Mouse (Mus musculus): Measurements from ENCODE around the gene Ndufa7.
"Not testable (repeated sequence)": the region's sequence is repeated elsewhere in the genome, so short reads cannot be mapped to it uniquely, and the experiment has no call there.

Gene Ndufa7

GRCm38 (mm10) chr17:33810334-33811141 lies 13.8 kb upstream of the Ndufa7 start, which contains the start of gene Kank3:
TSS of gene Kank3 (plus strand) at chr17:33810519.
- intact Hi-C loops (cut with DNase I): no loop called here

GRCm38 (mm10) chr17:33811142-33811516 lies 13.2 kb upstream of the Ndufa7 start:
- intact Hi-C loops (cut with DNase I): no loop called here

- intact Hi-C loops (cut with DNase I): no loop called here
Observed at GRCm38 (mm10) chr17:33812475-33812874, 11.9 kb upstream of the Ndufa7 start.

- intact Hi-C loops (cut with DNase I): no loop called here
Observed at GRCm38 (mm10) chr17:33812990-33813389, 11.4 kb upstream of the Ndufa7 start.

- intact Hi-C loops (cut with DNase I): no loop called here
Observed at GRCm38 (mm10) chr17:33815399-33815798, 9.0 kb upstream of the Ndufa7 start.

GRCm38 (mm10) chr17:33816612-33817011 lies 7.8 kb upstream of the Ndufa7 start:
- intact Hi-C loops (cut with DNase I): no loop called here

- intact Hi-C loops (cut with DNase I): no loop called here
Observed at GRCm38 (mm10) chr17:33817184-33817968, 7.0 kb upstream of the Ndufa7 start.

- intact Hi-C loops (cut with DNase I): no loop called here
Observed at GRCm38 (mm10) chr17:33817969-33818643, 6.3 kb upstream of the Ndufa7 start.

- intact Hi-C loops (cut with DNase I): no loop called here
Observed at GRCm38 (mm10) chr17:33822436-33822959, 1.9 kb upstream of the Ndufa7 start.

- intact Hi-C loops (cut with DNase I): not testable (repeated sequence)
Observed at GRCm38 (mm10) chr17:33823171-33823570, 1.2 kb upstream of the Ndufa7 start.

- intact Hi-C loops (cut with DNase I): not testable (repeated sequence)
Observed at GRCm38 (mm10) chr17:33824997-33825330, 592 bp downstream of the Ndufa7 start.

GRCm38 (mm10) chr17:33825462-33825861 lies 1.1 kb downstream of the Ndufa7 start:
- intact Hi-C loops (cut with DNase I): no loop called here

- intact Hi-C loops (cut with DNase I): no loop called here
Observed at GRCm38 (mm10) chr17:33826850-33827249, 2.5 kb downstream of the Ndufa7 start.

GRCm38 (mm10) chr17:33828892-33829291 lies 4.5 kb downstream of the Ndufa7 start:
- intact Hi-C loops (cut with DNase I): no loop called here

- intact Hi-C loops (cut with DNase I): no loop called here
Observed at GRCm38 (mm10) chr17:33829561-33829960, 5.2 kb downstream of the Ndufa7 start.

- intact Hi-C loops (cut with DNase I): no loop called here
Observed at GRCm38 (mm10) chr17:33842966-33843795, 18.8 kb downstream of the Ndufa7 start, which contains the start of gene Cd320. TSS of gene Cd320 (plus strand) at chr17:33843091.

GRCm38 (mm10) chr17:33844196-33844595 lies 19.8 kb downstream of the Ndufa7 start:
- intact Hi-C loops (cut with DNase I): no loop called here

GRCm38 (mm10) chr17:33848139-33848538 lies 23.8 kb downstream of the Ndufa7 start:
- intact Hi-C loops (cut with DNase I): no loop called here

GRCm38 (mm10) chr17:33851331-33851730 lies 27.0 kb downstream of the Ndufa7 start:
- intact Hi-C loops (cut with DNase I): no loop called here

- intact Hi-C loops (cut with DNase I): no loop called here
Observed at GRCm38 (mm10) chr17:33857816-33858215, 33.4 kb downstream of the Ndufa7 start.

Measured in adrenal gland (tissue).